Mouse (Mus musculus) olfactory bulb, adult 2 months (tissue): Measurements from ENCODE around the gene Enpp4.
A peak's percentile ranks its signal among the peaks of the same experiment; 100 is the strongest.

Experiments
- CTCF ChIP-seq: fragments of 200-500 bp; IDR thresholded peaks from 2 replicates; pipeline ENCODE4 v1.5.1; 2012; ENCODE audit warnings: low read depth, mild to moderate bottlenecking, low read length, moderate library complexity; ENCODE audit not compliant: insufficient read depth
- POLR2A ChIP-seq: fragments of 200-500 bp; IDR thresholded peaks from 2 replicates; pipeline ENCODE4 v1.6.1; 2012; ENCODE audit warnings: mild to moderate bottlenecking, low read depth, low read length, moderate library complexity; ENCODE audit not compliant: insufficient read depth

- no peak for TF ChIP-seq CTCF
- TF ChIP-seq POLR2A, result peak; percentile 47
These were observed 26.8 kb downstream of the Enpp4 start, which contains the start of gene Enpp5 for GRCm38 (mm10) chr17:44078631-44079350.
